Mouse (Mus musculus): Measurements from ENCODE around the gene Slc17a1. TPM values are rescaled to one million over a fixed set of nuclear protein-coding genes. Genes with fewer than 3 reads are reported as not detected.

Gene Slc17a1
- polyA plus RNA-seq (2012; rRNA removed), result 0.11 and 0.22 TPM in 2 replicates

DNA sequence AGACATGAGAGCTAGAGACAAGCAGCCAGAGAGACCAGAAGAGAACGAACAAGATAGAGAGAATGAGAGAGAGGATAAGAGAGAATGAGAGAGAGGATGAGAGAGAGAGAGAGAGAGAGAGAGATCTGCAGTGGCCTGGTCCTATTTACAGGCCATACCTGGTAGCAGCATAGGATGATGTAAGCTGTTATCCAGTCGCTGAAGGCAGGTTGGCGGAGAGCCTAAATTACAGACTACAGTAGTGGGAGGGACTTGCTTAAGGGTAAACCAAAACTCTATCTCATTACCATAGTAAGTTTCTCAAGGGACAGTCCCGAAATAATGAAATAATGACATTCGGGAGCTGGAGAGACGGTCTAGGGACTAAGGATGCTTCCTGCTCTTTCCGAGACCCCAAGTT is at the start of gene Slc17a1:
Slc17a1 (plus strand) TSS at position 346 of the 400 bp plus-strand sequence.
- TF ChIP-seq CTCF (IDR thresholded peaks at IDR 0.05; ENCODE audit: control insufficient read depth, insufficient read depth, insufficient replicate concordance, low read depth, low read length), result no peak
- no peak for TF ChIP-seq POLR2A (IDR thresholded peaks at IDR 0.05; ENCODE audit: control insufficient read depth, low read depth, low read length)
- no peaks in the 10 kb centered on the region for H3K36me3 ChIP-seq (ENCODE audit: control insufficient read depth, insufficient read depth, low read length)
- no peak within 1 kb of the TSS for H3K27ac ChIP-seq (ENCODE audit: control insufficient read depth, insufficient read depth, low read depth, low read length)
- H3K4me3 ChIP-seq (ENCODE audit: control insufficient read depth, low read depth, low read length), result no peak within 1 kb of the TSS
- H3K4me1 ChIP-seq (ENCODE audit: control insufficient read depth, insufficient read depth, low read length), result peaks cover 5% of the 10 kb centered on the region
- H3K27me3 ChIP-seq (ENCODE audit: control insufficient read depth, insufficient read depth, low read length), result no peaks in the 10 kb centered on the region

DNA sequence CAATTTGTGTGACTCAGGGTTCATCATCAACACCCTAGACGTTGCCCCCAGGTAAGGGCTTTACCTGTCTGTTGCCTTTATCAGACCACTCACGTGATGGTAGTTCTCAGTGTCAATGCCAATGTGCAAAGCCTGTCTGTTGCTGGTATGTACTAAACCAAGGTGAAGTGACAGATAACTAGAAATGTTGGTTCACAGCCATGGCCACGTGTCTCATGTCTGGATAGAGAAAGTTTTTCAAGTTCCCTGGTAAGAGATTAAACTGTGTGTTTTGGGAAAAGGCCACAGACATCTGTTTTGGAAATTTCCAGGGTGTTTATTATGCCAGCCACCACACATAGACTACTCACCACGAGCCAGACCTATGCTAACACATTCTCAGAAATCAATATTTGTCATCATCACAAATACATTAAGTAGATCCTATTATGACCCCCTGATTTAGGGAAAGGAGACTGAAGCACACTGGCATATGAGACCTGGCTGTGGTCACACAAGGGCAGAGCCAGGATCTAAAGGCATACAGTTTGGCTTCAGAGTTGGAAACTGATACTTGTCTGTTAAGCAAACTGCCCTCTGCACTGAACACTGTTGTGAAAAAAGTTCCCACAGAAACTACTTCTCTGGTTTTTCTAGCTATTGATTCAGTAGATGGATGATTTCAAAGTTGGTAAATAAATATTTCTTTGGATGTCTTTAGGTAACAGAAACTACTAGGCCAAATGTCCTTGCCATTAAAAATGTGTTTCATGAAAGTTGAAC is 47.2 kb upstream of the Slc17a1 start:
- H3K27me3 ChIP-seq (ENCODE audit: control insufficient read depth, insufficient read depth, low read length), result no peaks in the 10 kb centered on the region
- H3K4me3 ChIP-seq (ENCODE audit: control insufficient read depth, low read depth, low read length), result no peak overlapping the region
- no peaks in the 10 kb centered on the region for H3K4me1 ChIP-seq (ENCODE audit: control insufficient read depth, insufficient read depth, low read length)
- H3K36me3 ChIP-seq (ENCODE audit: control insufficient read depth, insufficient read depth, low read length), result no peaks in the 10 kb centered on the region
- no peak overlapping the region for H3K27ac ChIP-seq (ENCODE audit: control insufficient read depth, insufficient read depth, low read depth, low read length)
- TF ChIP-seq CTCF (IDR thresholded peaks at IDR 0.05; ENCODE audit: control insufficient read depth, insufficient read depth, insufficient replicate concordance, low read depth, low read length) (no peak), POLR2A (IDR thresholded peaks at IDR 0.05; ENCODE audit: control insufficient read depth, low read depth, low read length) (no peak)

DNA sequence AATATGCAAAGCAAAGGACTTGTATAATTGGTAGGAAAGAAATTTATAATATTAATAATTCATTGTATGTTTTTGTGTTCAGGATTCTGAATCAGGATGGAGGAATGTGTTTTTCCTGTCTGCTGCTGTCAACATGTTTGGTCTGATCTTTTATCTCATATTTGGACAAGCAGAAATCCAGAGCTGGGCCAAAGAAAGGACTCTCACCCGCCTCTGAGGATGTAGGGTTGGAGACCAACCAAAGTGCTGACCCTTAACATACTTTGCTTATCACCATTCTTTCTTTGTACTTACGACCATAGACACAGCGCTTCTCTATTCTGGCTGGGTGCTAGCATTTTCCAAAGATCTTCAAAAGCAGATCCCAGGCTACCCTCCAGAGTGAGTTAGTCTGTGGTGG is 45.3 kb upstream of the Slc17a1 start:
- no peak overlapping the region for H3K27ac ChIP-seq (ENCODE audit: control insufficient read depth, insufficient read depth, low read depth, low read length)
- no peaks in the 10 kb centered on the region for H3K36me3 ChIP-seq (ENCODE audit: control insufficient read depth, insufficient read depth, low read length)
- no peaks in the 10 kb centered on the region for H3K27me3 ChIP-seq (ENCODE audit: control insufficient read depth, insufficient read depth, low read length)
- H3K4me3 ChIP-seq (ENCODE audit: control insufficient read depth, low read depth, low read length), result no peak overlapping the region
- TF ChIP-seq CTCF (IDR thresholded peaks at IDR 0.05; ENCODE audit: control insufficient read depth, insufficient read depth, insufficient replicate concordance, low read depth, low read length), result no peak
- no peak for TF ChIP-seq POLR2A (IDR thresholded peaks at IDR 0.05; ENCODE audit: control insufficient read depth, low read depth, low read length)
- no peaks in the 10 kb centered on the region for H3K4me1 ChIP-seq (ENCODE audit: control insufficient read depth, insufficient read depth, low read length)

DNA sequence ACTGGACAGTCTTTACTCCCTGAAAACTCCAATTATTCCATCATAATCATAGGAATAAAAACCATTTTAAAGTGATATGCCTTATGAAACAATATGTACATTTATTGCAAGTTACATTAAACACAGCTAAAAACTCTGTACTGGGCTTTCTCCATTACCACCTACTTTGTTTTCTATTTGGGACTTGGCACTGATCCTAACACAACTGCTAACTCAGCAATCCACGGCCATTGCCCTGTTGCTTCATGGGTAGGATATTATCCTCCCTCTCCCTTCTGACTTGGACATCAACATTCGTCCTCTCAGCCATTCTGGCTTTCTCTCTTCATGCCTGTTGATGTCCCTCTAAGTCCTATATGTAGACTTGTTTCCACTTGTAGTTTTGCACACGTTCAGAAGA is 40.9 kb upstream of the Slc17a1 start:
- Histone ChIP-seq H3K27ac (ENCODE audit: control insufficient read depth, insufficient read depth, low read depth, low read length) (no peak overlapping the region), H3K36me3 (ENCODE audit: control insufficient read depth, insufficient read depth, low read length) (no peaks in the 10 kb centered on the region), H3K27me3 (ENCODE audit: control insufficient read depth, insufficient read depth, low read length) (no peaks in the 10 kb centered on the region), H3K4me1 (ENCODE audit: control insufficient read depth, insufficient read depth, low read length) (no peaks in the 10 kb centered on the region), H3K4me3 (ENCODE audit: control insufficient read depth, low read depth, low read length) (no peak overlapping the region)
- TF ChIP-seq POLR2A (IDR thresholded peaks at IDR 0.05; ENCODE audit: control insufficient read depth, low read depth, low read length), result no peak

DNA sequence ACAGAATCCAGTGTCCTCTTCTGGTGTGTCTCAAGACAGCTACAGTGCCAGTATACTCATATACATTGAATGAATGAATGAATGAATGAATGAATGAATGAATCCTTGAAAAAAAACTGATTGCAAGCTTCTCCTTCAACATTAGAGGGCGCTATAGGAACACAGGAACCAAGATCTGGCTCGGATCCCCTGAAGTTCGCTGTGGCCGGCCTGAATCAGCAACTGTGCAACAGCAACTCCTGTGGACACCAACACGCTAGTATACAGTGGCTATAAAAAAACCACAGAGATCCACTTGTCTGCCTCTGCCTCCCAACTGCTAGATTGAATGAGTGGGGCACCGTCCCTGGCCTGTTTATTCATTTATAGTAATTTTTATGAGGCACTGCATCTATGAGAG is 34.5 kb upstream of the Slc17a1 start:
- no peaks in the 10 kb centered on the region for H3K4me1 ChIP-seq (ENCODE audit: control insufficient read depth, insufficient read depth, low read length)
- no peaks in the 10 kb centered on the region for H3K36me3 ChIP-seq (ENCODE audit: control insufficient read depth, insufficient read depth, low read length)
- H3K27me3 ChIP-seq (ENCODE audit: control insufficient read depth, insufficient read depth, low read length), result no peaks in the 10 kb centered on the region
- no peak overlapping the region for H3K27ac ChIP-seq (ENCODE audit: control insufficient read depth, insufficient read depth, low read depth, low read length)
- no peak overlapping the region for H3K4me3 ChIP-seq (ENCODE audit: control insufficient read depth, low read depth, low read length)
- TF ChIP-seq CTCF (IDR thresholded peaks at IDR 0.05; ENCODE audit: control insufficient read depth, insufficient read depth, insufficient replicate concordance, low read depth, low read length), result peak; percentile 42; the same call in 1 of the 2 replicates
- no peak for TF ChIP-seq POLR2A (IDR thresholded peaks at IDR 0.05; ENCODE audit: control insufficient read depth, low read depth, low read length)

DNA sequence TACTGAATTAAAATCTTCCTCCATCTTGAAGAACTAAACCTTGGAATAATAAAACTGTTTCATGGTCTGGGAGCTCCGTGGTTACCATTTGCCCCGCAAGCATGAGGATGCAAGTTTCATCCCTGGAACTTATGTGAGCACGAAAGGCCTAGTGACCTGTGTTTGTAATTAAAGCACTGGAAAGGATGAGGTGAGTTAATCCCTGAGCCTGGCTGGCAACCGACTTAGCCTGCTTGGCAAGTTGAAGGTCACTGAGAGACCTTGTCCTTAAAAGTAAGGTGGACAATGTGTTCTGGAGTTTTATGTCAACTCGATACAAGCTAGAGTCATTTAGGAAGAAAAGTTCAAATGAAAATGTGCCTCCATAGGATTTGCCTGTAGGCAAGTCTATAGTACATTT is 32.7 kb upstream of the Slc17a1 start:
- H3K36me3 ChIP-seq (ENCODE audit: control insufficient read depth, insufficient read depth, low read length), result no peaks in the 10 kb centered on the region
- no peak overlapping the region for H3K27ac ChIP-seq (ENCODE audit: control insufficient read depth, insufficient read depth, low read depth, low read length)
- TF ChIP-seq POLR2A (IDR thresholded peaks at IDR 0.05; ENCODE audit: control insufficient read depth, low read depth, low read length), result no peak
- TF ChIP-seq CTCF (IDR thresholded peaks at IDR 0.05; ENCODE audit: control insufficient read depth, insufficient read depth, insufficient replicate concordance, low read depth, low read length), result no peak
- H3K4me3 ChIP-seq (ENCODE audit: control insufficient read depth, low read depth, low read length), result no peak overlapping the region
- no peaks in the 10 kb centered on the region for H3K4me1 ChIP-seq (ENCODE audit: control insufficient read depth, insufficient read depth, low read length)
- no peaks in the 10 kb centered on the region for H3K27me3 ChIP-seq (ENCODE audit: control insufficient read depth, insufficient read depth, low read length)

DNA sequence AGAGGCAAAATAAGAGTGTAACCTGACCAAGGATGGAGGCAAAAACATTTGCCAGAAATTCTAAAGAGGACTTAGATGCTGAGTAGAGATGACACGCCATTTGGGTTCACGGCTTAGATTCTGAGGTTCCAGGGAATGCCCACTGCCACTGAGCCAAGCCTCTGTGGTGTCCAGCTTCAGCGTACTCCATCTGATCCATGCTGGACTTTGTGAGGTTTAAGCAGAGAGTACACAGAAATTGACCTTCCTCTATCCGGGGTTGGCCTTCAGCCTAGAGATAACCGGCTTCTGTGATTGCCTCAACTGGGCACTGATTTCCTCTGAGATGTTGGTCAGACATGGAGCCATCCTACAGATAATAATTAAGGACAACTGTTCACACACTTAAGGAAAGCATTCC is 30.9 kb upstream of the Slc17a1 start:
- no peaks in the 10 kb centered on the region for H3K36me3 ChIP-seq (ENCODE audit: control insufficient read depth, insufficient read depth, low read length)
- no peak overlapping the region for H3K4me3 ChIP-seq (ENCODE audit: control insufficient read depth, low read depth, low read length)
- TF ChIP-seq CTCF (IDR thresholded peaks at IDR 0.05; ENCODE audit: control insufficient read depth, insufficient read depth, insufficient replicate concordance, low read depth, low read length) (no peak), POLR2A (IDR thresholded peaks at IDR 0.05; ENCODE audit: control insufficient read depth, low read depth, low read length) (no peak)
- H3K4me1 ChIP-seq (ENCODE audit: control insufficient read depth, insufficient read depth, low read length), result no peaks in the 10 kb centered on the region
- no peak overlapping the region for H3K27ac ChIP-seq (ENCODE audit: control insufficient read depth, insufficient read depth, low read depth, low read length)
- H3K27me3 ChIP-seq (ENCODE audit: control insufficient read depth, insufficient read depth, low read length), result no peaks in the 10 kb centered on the region
